Mouse (Mus musculus): ENCODE results near the gene Mef2c.

- TF ChIP-seq GATA1 (IDR thresholded peaks at IDR 0.05; ENCODE audit: low read length) (no peak), TAL1 (IDR thresholded peaks at IDR 0.05; ENCODE audit: low read length) (no peak)
Measured at GRCm38 (mm10) chr13:83637666-83638065, 133.8 kb downstream of the Mef2c start.
